Mouse (Mus musculus): ENCODE measurements around the gene Alg3. TPM values are rescaled to one million over a fixed set of nuclear protein-coding genes. Genes with fewer than 3 reads are reported as not detected.

Alg3 gene
- polyA plus RNA-seq, 1 experiment from 2014 or later: 54.5 TPM

DNA sequence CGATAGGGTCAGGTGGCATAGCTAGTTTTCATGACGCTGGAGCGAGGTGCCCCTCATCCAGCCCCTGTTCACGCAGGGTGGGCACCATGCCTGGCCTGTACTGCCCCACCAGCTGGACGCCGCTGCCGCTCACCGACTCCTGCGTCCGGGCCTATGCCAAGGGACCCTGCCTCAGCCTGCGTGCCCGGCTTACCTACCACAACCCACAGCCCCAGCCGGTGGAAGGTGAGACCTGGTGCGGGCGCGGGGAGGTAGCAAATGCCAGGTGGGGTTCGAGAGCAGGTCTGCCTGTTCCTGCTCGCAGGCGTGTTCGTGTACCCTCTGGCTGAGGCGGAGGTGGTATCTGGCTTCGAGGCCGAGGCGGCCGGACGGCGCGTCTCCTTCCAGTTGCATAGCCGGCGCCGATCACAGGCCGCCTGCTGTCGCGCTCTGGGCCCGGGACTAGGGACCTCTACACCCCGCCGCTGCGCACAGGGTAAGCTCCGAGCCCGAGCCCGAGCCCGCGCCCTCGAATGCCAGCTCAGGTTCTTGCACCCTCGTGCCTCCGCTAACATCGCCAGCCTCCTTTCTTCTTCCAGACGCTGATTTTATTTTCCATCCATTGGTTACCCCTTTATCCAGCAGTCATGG lies 20.3 kb downstream of the Alg3 start:
- Histone ChIP-seq H3K27ac (no peak overlapping the region), H3K27me3 (ENCODE audit: low read depth, poor library complexity, severe bottlenecking) (peaks cover 77% of the 10 kb centered on the region), H3K9me3 (replicated peaks) (no peaks in the 10 kb centered on the region), H3K4me1 (peaks cover 25% of the 10 kb centered on the region), H3K4me3 (peak overlapping the region; percentile 63), H3K36me3 (no peaks in the 10 kb centered on the region)
- peak; percentile 59 for DNase-seq (ENCODE audit: low spot score)
- 4% methylated on average over 48 of the region's 48 CpGs for WGBS

DNA sequence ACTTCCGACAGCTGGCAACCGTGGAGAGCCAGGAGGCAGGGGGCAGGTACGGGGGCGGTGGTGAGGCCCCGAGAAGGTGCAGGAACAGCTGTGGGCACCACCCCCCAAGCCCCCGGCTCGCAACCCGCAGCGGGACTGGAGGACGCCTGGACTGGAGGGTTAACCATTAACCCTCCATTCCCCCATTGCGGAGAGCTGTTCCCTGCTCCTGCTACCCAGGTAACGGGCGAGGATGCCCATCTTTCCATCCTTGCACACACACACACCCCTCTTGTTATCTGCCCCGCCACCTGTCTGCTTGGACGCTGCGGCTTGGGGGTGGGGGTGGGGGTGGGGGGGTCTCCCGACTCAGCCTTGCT lies 20.9 kb downstream of the Alg3 start:
- WGBS: 4% methylated on average over 17 of the region's 17 CpGs
- Histone ChIP-seq H3K9me3 (replicated peaks) (no peaks in the 10 kb centered on the region), H3K27me3 (ENCODE audit: low read depth, poor library complexity, severe bottlenecking) (peaks cover 77% of the 10 kb centered on the region), H3K4me3 (peak overlapping the region; percentile 63), H3K4me1 (peaks cover 25% of the 10 kb centered on the region), H3K27ac (no peak overlapping the region), H3K36me3 (no peaks in the 10 kb centered on the region)
- peak; percentile 41 for DNase-seq (ENCODE audit: low spot score)

DNA sequence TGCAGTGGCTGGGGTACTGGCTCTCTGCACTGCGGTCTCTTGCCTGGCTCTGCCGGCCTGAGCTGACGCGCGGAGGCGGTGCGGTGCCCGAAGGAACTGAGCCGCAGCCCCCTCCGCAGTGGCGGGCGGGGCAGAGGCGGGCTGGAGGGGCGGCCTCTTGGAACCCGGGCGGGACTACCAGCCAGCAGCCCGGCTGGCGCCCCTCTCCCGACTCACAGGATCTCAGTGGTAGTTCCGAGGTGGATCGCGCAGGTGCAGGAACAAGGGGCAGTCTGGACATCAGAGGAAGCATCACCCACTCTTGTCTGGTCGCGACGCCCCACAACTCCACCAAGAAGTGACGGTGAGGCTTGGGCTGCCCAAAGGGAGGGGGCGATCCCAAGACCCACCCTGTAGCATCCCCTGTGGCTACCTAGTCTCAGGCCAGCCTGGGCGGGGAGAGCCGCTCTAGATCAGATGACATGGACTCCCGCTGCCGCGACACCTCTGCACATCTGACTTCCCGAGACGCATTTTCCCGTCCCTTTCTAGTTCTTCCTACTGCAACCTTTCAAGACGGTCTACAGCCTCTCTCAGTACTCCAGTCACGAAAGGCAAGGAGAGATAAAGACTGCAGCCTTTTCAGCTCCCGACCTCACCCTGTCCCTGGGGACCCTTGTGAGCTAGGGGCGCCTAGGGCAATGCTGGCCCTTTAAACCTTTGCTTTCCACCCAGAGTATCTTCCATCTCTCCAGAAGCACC lies 21.4 kb downstream of the Alg3 start:
- DNase-seq (ENCODE audit: low spot score): peak; percentile 74
- H3K4me3 ChIP-seq: peak overlapping the region; percentile 63
- H3K9me3 ChIP-seq (replicated peaks): no peaks in the 10 kb centered on the region
- peak overlapping the region; percentile 42 for H3K27ac ChIP-seq
- H3K4me1 ChIP-seq: peaks cover 25% of the 10 kb centered on the region
- H3K27me3 ChIP-seq (ENCODE audit: low read depth, poor library complexity, severe bottlenecking): peaks cover 73% of the 10 kb centered on the region
- WGBS: under 1% methylated on average over 39 of the region's 39 CpGs
- no peaks in the 10 kb centered on the region for H3K36me3 ChIP-seq

DNA sequence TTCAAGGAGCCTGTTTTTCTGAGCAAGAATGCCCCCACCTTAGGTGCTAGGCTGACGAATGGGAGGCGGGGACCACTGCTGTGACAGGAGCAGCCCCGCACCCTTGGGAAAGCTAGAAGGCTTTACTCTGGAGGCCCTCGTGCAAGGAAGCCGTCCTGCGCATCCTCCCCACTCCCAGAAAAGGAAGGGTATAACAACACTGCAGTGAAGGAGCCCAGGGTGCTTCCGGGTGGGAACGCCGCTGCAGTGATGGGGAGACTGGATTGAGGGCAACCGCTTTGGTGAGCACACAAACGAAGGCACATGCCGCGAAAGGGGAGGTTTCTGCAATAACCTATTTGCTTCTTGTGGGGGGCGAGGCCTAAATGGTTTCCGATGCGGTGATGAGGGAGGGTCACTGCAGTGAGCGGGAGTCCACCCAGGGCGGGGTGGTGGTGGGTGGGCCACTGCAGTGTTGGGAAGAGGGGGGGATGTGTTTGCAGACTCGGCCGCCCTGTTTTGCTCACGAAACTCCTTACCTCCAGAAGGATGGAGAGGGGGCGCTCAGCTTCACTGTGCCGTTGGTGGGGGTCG lies 22.1 kb downstream of the Alg3 start, which contains the start of gene Vwa5b2:
TSS of gene Vwa5b2 (plus strand) at position 106 of the 573 bp plus-strand sequence.
- Histone ChIP-seq H3K4me1 (peaks cover 25% of the 10 kb centered on the region), H3K36me3 (no peaks in the 10 kb centered on the region), H3K4me3 (peak within 1 kb of the TSS; percentile 63), H3K9me3 (replicated peaks) (no peaks in the 10 kb centered on the region), H3K27me3 (ENCODE audit: low read depth, poor library complexity, severe bottlenecking) (peaks cover 67% of the 10 kb centered on the region), H3K27ac (peak within 1 kb of the TSS; percentile 42)
- 1% methylated on average over 24 of the region's 24 CpGs for WGBS
- DNase-seq (ENCODE audit: low spot score): no peak

DNA sequence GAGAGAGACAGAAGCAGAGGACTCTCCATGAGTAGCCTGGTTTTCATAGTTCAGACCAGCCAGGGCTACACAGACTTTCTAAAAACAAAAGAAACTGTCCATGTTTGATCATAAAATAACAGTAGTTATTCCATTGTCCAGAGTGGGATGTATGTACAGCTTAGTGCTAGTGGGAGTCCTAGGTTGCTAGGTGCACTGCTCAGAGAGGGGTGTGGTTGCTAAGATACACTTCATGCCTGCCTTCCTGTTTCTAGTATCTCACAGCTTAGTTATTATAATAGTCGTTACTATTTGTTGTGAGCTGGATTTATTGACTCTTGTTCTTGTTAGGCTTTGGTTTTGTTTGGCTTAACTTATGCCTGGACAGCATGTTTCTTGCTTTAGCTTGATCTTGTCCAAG lies 46.5 kb downstream of the Alg3 start:
- Histone ChIP-seq H3K27me3 (ENCODE audit: low read depth, poor library complexity, severe bottlenecking) (no peaks in the 10 kb centered on the region), H3K36me3 (peaks cover 35% of the 10 kb centered on the region), H3K27ac (no peak overlapping the region), H3K4me1 (no peaks in the 10 kb centered on the region), H3K4me3 (no peak overlapping the region), H3K9me3 (replicated peaks) (no peaks in the 10 kb centered on the region)
- no peak for DNase-seq (ENCODE audit: low spot score)
- 71% methylated on average over 1 of the region's 1 CpGs for WGBS

DNA sequence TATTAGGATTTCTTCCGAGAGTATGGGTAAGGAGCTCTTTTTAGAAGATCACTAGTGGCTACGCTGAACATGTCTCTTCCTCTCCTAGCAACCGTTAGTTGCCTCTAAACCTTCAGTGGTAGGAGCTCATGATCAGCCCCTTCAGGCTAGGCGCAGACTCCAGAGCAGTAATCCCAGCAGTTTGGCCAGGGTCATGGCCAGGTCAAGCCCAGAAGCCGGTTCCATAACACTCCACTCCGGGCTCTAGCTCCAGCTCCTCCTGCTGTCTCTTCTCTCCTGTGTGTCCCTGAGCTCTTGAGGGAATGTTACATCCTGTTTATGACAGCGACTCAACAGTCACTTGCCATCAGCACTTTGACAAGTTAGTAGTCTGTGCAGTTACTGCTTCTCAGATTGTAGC lies 54.2 kb downstream of the Alg3 start:
- Histone ChIP-seq H3K4me3 (no peak overlapping the region), H3K9me3 (replicated peaks) (no peaks in the 10 kb centered on the region), H3K36me3 (peaks cover 92% of the 10 kb centered on the region), H3K27ac (no peak overlapping the region), H3K27me3 (ENCODE audit: low read depth, poor library complexity, severe bottlenecking) (no peaks in the 10 kb centered on the region), H3K4me1 (no peaks in the 10 kb centered on the region)
- WGBS: 68% methylated on average over 7 of the region's 7 CpGs
- DNase-seq (ENCODE audit: low spot score): no peak

MicroRNA genes within 50 kb of the gene (microRNA counts, 519-probe panel; counts per million panel counts)
- 5,067 counts per million, percentile 87 among the panel's probes with 10 or more counts for microRNA mmu-miR-1224

Small RNAs within 50 kb of the gene (microRNA-seq; reads per million reads assigned to microRNA genes)
- 0.88 reads per million for gene Mir1224

Other genes with a start within 250 kb of the Alg3 start
- 47.9 and 62.0 TPM in 2 replicates for gene Abcc5, start 185.3 kb downstream of the Alg3 start, polyA plus RNA-seq (2016; fragmentation: Nextera tagmentation; extraction: Ambion mirVana)
- gene Eif2b5, start 112.9 kb downstream of the Alg3 start, polyA plus RNA-seq (2016; fragmentation: Nextera tagmentation; extraction: Ambion mirVana): 164 and 173 TPM in 2 replicates
- 28.6 and 33.5 TPM in 2 replicates for gene Dvl3, start 94.8 kb downstream of the Alg3 start, polyA plus RNA-seq (2016; fragmentation: Nextera tagmentation; extraction: Ambion mirVana)
- gene Ap2m1, start 76.3 kb downstream of the Alg3 start, polyA plus RNA-seq (2016; fragmentation: Nextera tagmentation; extraction: Ambion mirVana): 536 and 586 TPM in 2 replicates
- gene Abcf3, start 63.2 kb downstream of the Alg3 start, polyA plus RNA-seq (2016; fragmentation: Nextera tagmentation; extraction: Ambion mirVana): 49.7 and 61.9 TPM in 2 replicates
- 0.30 and 0.46 TPM in 2 replicates for gene Vwa5b2, start 22.3 kb downstream of the Alg3 start, polyA plus RNA-seq (2016; fragmentation: Nextera tagmentation; extraction: Ambion mirVana)
- gene Eef1akmt4, start 142 bp downstream of the Alg3 start, polyA plus RNA-seq (2016; fragmentation: Nextera tagmentation; extraction: Ambion mirVana): 48.1 and 56.1 TPM in 2 replicates
- not detected in 2 replicates for gene Gm49333, start 125 bp downstream of the Alg3 start, polyA plus RNA-seq (2016; fragmentation: Nextera tagmentation; extraction: Ambion mirVana)
- 0.50 and 0.79 TPM in 2 replicates for gene Camk2n2, start 9.6 kb upstream of the Alg3 start, polyA plus RNA-seq (2016; fragmentation: Nextera tagmentation; extraction: Ambion mirVana)
- gene Ece2, start 18.1 kb upstream of the Alg3 start, polyA plus RNA-seq (2016; fragmentation: Nextera tagmentation; extraction: Ambion mirVana): 1.9 and 2.6 TPM in 2 replicates
- gene Psmd2, start 39.9 kb upstream of the Alg3 start, polyA plus RNA-seq (2016; fragmentation: Nextera tagmentation; extraction: Ambion mirVana): 517 and 538 TPM in 2 replicates
- 267 and 277 TPM in 2 replicates for gene Eif4g1, start 56.6 kb upstream of the Alg3 start, polyA plus RNA-seq (2016; fragmentation: Nextera tagmentation; extraction: Ambion mirVana)
- 2.7 and 3.8 TPM in 2 replicates for gene Fam131a, start 81.5 kb upstream of the Alg3 start, polyA plus RNA-seq (2016; fragmentation: Nextera tagmentation; extraction: Ambion mirVana)
- 148 and 173 TPM in 2 replicates for gene Polr2h, start 105.9 kb upstream of the Alg3 start, polyA plus RNA-seq (2016; fragmentation: Nextera tagmentation; extraction: Ambion mirVana)
- 14.1 and 18.5 TPM in 2 replicates for gene Clcn2, start 106.0 kb upstream of the Alg3 start, polyA plus RNA-seq (2016; fragmentation: Nextera tagmentation; extraction: Ambion mirVana)
- 0.41 and 1.6 TPM in 2 replicates for gene Chrd, start 121.4 kb upstream of the Alg3 start, polyA plus RNA-seq (2016; fragmentation: Nextera tagmentation; extraction: Ambion mirVana)
- gene Thpo, start 122.8 kb upstream of the Alg3 start, polyA plus RNA-seq (2016; fragmentation: Nextera tagmentation; extraction: Ambion mirVana): 0.21 and 0.54 TPM in 2 replicates